Mouse (Mus musculus): Measurements from ENCODE around the gene Hpse2.

Gene Hpse2

DNA sequence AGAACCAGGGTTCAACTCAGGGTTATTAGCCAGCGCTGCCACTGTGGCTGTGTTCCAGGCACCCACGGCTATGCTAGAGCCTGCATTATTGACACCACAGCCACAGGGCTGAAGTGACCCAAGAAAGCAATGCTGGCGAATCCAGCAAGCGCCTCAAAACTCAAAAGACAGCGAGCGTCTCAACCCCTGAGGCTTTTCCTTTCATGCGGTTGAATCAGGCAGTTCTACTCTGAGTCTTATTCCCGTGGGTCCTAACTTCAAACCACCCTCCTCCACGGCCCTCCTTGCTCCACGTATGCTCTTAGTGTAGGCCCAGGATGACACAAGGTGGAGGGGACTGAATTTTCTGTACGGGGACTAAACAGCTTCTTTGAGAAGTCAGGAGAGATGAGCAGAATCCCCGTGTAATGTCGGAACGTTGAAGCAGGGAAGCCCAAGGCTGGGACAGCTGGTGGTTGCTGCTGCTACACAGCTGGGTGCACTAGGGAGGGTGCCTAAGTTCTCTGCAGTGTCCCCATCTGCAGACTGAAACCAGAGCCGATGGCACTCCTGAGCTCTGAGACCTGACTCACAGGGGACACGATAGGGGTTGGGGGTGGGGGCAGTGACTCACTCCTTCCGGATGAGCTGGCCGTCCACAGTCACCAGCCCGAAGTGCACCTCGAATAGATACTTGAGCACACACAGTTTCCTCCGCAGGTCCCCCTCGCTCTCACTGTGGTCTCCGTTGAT is 617.8 kb downstream of the Hpse2 start:
- DNase-seq (ENCODE audit: low spot score), result no peak

DNA sequence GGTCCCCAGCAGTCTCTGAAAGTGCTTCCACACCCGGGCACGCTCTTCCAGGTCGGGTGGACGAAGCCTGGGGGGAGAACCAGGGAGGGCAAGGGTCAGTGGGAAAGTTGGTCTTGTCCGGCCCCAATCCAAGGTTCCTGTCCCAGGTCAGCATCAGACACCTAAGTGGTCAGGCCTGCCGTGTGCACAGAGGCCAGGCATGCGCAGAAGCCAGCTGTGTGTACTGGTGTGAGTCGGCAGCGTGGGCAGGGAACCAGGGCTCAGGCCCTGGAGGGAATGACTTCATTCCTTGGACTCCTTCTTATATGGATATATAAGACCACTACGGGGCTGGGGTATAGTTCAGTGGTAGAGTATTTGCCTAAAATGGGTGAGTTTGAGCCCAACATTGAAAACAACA is 618.5 kb downstream of the Hpse2 start:
- DNase-seq (ENCODE audit: low spot score), result no peak

DNA sequence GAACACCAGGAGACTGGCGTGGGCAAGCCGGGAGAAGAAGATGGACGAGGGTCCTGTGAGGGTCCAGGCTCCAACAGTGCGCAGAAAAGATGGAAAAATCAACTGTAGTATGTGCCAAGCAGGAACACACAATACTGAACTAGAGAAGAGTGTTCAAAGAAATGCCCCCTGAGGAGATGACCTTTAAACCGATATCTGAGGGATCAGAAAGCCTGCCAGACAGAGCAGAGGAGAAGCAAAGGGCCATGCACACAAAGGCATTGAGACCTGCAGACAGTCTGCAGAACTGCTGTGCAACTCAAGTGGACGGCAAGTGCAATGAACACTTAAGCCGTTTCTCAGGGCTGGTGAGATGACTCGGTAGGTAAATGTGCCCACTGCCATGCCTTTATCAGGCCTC is 620.8 kb downstream of the Hpse2 start:
- DNase-seq (ENCODE audit: low spot score), result no peak

DNA sequence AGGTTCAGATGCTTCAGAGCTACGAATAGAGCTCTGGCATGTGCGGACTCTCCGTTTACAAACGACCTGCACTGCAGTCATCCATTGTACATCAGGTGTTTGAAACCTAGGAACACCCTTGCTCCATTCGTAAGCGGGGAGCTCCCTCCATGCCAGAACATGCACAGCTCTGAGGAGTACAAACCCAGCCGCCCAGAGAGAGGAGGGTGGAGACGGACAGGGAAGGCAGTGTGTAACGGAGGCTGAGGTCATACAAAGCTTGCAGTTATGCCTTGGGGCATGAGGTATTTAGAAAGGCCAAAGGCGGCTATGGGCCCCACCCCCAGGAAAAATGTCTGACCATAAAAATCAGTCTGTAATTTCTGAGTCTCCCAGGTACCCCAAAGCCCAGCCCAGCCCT is 623.8 kb downstream of the Hpse2 start:
- no peak for DNase-seq (ENCODE audit: low spot score)

DNA sequence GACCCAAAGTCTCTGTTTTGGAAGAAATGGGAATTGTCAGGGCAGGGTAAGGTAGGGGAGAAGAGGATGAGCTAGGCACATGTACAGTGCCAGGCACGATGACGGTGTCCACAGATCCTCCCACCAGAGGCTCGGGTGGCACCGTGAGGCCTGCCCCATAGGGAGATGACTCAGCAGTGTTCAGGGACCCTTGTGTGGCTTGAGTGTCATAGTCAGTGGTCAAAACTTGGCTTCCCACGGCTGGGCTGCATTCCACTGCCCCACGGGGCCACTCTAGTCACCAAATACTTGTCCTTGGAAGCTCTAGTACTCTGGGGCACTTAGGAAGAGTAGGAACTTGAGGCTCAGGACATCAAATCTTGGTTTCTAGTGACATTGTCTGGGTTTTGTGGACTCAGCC is 631.5 kb downstream of the Hpse2 start:
- no peak for DNase-seq (ENCODE audit: low spot score)

DNA sequence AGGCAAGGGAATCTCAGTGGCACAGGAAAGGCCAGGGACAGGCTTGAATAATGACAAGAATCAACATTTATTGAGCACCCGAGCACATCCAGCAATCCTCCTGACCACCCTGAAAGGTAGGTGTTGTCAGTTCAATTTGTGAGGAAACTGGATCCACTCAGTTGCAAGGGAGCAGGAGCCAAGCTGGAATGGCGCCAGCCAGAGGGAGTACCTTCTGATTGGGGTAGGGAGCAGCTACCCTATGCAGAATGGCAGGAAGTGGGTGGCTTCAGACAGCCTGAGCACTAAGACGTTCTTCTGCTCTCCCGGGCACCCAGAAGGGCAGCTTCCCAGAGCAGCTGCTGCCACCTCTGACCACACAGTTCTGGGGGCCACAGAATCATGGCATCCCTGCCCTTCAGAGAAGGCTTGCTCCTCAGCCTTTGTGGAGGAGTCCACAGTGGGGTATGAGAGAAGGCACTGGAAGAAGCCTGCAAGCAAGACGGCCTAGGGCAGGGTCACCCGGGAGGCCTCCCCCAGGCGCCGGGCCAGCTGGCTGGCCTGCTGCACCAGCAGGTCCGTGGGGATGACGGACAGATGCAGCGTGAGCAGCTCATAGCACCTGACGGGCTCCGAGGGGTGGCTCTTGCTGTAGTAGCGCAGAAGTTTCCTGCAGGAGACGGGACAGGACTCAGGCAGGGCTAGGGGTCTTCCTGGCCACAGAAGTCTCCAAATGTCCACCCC is 632.8 kb downstream of the Hpse2 start:
- no peak for DNase-seq (ENCODE audit: low spot score)

DNA sequence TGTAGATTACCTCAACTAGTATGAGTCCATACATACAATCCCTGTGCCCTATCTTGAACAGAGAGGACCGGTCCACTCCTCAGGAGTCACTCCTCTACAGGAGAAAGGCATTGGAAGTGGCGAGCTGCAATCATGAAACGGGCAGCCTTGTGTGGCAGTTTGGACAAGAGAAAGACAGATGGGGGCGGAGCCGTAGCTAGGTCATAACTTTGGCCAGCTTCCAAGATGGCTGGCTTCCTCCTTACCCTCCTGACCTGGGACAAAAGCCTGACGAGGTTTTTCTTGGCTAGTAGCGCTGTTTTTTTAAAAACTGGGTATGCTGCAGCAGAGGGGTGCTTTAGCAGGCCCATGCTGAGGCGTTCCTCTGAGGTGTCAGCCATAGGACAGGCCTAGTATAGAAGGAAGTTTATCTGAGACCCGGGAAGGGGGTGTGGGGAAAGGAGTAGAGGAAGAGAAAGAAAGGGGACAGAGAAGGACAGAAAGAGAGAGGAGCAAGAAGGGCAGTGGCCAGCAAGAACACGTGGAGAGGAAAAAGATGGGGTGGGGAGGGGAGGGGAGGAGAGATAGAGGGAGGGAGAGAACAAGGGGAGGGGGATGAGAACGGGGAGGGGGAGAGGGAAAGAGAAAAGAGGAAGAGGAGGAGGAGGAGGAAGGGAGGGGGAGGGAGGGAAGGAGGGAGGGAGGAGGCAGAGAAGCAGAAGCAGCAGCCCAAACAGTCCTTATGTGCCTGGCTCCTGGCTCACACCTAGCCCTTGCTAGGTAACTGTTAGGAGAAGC is 634.8 kb downstream of the Hpse2 start:
- no peak for DNase-seq (ENCODE audit: low spot score)

DNA sequence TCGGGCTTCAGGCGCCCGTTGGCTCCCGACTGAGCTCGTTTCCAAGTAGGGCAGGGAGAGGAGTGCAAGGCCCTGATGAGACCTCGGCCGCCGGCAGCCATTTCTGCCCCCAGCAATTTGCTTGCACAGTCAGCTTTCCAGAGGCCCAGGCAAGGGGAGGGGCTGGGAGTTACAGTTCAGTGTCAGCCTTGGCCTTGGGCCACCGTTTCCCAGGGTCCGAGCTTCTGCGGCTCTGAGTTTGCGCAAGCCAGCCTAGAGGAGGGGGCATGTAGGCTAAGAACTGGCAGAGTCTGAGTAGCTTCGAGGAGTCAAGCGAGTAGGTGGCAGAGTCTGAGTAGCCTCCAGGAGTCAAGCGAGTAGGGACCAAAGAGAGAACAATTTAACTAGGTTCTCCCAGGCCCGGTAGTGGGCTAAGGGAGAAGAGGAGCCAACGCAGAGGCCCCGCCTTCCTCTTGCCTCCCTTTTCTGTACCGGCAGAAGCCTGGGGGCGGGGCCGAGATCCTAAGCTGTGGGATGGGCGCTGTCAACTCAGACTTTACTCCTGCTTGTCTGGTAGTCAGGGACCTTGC is 635.7 kb downstream of the Hpse2 start, which contains the start of gene Pyroxd2:
Gene Pyroxd2 (minus strand): TSS at position 413 of the 569 bp plus-strand sequence.
- DNase-seq (ENCODE audit: low spot score), result peak; percentile 43

DNA sequence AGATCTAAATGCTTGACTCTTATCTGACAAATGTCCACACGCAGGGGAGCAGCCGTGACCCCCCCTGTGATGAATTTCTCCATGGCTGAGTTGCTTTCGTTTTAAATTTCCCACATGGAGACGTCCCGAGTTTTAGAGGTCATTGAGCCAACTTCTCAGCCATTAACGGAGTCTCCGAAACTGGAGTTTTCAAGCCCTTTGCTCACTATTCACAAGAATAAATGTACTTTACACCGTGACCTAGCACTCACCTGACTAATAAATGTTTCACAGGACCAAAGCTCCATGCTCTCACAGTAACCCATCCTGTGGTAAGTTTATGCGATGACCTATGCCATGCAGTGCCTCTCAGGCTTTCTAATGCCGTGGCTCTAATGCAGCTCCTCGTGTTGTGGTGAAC is 638.0 kb downstream of the Hpse2 start:
- DNase-seq (ENCODE audit: low spot score), result no peak

DNA sequence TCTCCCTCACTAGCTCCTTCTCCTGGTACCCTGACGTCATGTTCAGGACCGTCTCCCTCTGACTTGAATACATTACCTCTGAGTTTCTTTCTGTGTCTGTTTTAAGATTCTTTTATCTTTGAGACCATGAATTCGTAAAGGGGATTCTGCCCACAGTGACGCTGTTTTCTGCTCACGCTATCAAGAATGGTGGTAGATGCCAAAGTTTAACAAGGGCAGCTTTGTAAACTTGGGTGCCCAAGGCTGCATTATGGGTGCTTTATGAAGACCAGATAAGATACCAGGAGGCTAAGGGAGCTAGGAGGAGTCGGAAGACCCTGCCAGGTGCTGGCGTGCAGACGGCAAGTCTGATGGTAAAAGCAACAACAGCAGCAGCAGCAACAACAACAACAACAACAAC is 641.5 kb downstream of the Hpse2 start:
- DNase-seq (ENCODE audit: low spot score), result no peak

DNA sequence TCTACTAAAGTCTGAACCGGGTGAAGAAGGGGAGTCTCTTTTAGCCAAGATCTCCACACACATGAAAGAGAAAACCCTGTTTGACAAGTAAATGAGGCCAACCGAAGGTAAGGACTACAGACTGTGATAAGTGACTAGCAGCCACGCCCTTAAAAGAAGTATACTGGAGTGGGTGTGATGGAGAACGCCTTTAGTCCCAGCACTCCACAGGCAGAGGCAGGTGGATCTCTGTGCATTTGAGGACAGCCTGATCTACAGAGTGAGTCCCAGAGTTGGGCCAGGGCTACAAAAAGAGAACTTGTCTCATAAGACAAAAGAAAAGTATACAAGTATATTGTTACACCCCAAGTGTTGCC is 642.3 kb downstream of the Hpse2 start:
- DNase-seq (ENCODE audit: low spot score), result no peak

DNA sequence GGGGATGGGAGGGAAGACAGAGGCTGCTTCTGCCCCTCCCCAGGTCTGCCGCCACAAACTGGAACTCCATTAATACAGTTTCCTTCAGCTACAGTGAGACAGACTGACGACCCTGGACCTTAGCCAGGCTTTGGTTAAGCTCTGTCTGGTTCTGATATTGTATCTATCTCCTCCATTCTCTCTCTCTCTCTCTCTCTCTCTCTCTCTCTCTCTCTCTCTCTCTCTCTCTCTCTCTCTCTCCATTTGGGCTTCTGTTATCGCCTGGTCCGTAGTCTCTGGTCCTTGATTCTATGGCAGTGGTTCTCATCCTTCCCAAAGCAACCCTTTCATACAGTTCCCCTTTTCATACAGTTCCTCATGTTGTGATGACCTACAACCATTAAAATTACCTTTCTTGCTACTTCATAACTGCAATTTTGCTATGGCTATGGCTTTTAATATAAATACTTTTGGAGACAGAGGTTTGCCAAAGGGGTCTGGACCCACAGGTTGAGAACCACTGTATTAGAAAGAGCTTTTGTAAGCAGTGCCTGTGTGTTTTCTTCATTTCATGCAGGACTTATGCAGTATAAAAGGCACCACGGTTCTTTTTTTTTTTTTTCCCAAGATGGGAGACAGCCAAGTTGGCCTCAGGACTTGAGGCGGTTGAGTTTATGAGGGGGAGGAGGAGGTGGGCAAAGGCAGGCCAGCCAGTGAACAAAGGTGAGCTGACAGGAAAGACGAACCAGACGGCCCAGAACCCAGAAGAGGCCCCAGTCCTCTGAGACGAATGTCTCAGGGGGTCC is 642.9 kb downstream of the Hpse2 start:
- no peak for DNase-seq (ENCODE audit: low spot score)

DNA sequence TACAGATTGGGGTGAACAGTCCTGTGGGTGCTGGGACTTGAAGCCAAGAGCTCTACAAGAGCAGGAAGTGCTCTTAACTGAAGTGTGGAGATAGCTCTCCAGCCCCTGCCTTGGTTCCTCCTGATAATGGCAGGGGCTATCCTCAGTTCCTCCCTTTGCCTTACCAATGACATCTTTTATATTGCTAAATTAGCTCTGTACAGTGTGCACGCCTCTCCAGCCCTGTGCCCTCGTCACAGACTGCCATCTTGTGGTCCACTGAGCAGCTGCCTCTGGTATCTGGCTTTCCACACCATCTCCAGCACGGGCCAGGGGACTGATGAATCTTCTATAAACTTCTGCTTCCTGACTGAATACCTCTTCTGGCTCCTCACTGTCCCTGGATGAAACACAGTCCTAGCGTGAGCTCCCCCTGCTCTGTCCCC is 644.0 kb downstream of the Hpse2 start:
- no peak for DNase-seq (ENCODE audit: low spot score)

DNA sequence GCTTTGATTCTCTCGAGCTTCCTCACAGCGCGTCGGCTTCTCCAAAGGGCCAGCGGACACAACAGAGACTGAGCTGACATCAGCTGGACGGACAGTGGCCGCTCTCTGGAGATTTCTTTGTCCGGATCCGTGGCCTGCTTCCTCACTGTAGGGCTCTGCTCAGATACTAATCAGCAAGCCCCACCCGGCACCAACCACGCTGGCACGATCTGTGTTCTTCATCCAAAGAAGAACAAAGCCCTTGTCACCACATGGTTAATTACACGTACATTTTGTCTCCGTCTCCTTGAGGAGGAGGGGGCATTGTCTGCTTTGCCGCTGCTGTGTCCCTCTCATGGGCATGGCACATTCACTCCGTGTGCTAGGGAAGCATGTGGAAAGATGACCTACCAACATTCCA is 644.9 kb downstream of the Hpse2 start:
- no peak for DNase-seq (ENCODE audit: low spot score)

DNA sequence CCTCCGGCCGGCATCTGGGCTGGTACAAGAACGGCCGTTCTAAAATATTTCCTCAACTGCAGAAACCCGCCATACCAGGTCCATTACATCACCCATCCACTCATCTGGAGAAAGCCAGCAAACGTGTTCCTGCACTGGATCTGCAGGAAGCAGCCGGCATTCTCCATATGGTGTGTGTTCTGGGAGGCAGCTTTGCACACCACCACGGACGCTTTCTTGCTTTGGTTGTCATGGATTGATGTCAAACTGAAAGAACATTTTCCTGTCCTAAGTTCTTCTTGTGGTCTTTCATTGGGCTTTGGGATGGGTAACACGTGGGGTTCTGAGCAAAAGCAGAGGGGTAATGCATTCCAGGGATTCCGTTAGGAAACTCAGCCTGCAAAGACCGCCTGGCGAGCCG is 646.3 kb downstream of the Hpse2 start:
- DNase-seq (ENCODE audit: low spot score), result no peak

DNA sequence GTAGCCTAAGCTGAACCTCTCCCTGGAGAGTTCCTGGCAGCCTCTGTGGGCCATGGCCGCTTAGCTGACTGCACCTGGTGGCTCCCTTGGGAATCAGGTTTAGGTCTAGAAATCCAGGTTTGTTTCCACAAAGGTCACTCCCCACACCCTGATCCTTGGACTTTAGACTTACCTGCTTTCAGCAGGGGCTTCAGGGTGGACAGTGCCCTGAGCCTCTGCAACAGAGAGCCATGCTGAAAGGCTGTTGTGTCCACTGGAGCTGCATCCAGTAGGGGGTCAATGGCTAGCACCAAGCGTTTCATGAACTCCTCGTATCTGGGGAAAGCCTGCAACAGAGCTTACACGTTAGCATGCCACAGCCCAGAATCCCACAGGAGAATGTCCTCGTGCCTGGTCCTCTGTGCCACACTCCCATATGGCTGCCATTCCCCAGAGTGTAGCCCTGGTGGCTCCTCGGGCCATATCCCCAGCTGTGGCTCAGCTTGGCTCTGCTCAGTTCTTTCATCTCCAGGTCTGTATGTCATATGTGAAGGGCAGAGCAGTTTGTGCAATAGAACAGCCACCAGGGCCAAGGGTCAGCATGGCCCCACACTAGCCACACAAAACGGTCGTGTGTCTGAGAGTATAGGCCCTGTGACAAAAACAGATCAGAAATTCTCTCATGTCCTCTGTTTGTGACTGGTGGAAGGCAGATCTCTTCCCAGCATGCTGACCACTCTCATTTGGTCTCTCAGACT is 647.8 kb downstream of the Hpse2 start:
- DNase-seq (ENCODE audit: low spot score), result no peak

DNA sequence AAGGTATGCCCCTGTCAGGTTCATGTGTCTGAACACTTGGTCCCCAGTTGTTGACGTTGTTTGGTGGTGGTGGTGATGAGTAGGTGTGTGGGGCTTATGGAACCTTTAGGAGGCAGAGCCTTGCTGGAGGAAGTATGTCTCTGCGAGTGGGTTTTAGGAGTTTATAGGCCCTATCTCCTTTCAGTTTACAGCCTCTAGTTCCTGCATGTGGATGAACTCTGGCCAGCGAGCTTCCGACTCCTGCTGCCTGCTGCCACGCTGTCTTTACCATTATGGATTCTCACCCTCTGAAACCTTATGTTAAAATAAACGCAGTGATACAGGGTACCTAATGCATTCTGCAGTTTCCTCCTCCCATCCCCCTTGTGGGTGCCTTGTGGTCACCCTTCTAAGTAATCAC is 648.4 kb downstream of the Hpse2 start:
- no peak for DNase-seq (ENCODE audit: low spot score)

DNA sequence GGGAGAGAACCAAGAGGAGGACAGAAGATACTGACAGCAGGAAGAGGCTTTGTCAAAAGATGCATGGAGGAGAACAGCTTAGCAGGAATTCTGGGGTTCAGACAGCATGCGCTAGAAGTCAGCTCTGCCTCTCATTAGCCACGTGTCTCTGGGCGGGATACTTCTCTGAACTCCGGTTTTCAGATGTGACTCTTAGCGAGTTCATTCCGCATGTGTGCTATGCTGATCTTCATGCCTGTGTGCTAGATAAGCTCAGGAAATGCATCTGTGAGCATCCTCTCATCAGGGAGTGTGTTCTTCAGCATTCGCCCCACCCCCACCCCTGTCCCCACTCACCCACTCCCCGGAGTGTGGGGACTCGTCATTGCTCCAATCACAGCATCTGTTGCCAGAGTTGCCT is 650.4 kb downstream of the Hpse2 start:
- no peak for DNase-seq (ENCODE audit: low spot score)
